Mouse (Mus musculus): Measurements from ENCODE around the gene Olfr523.

- TF ChIP-seq CTCF (IDR thresholded peaks at IDR 0.05; ENCODE audit: borderline replicate concordance, extremely low read depth, insufficient read depth, insufficient read length) = no peak
- no peak for TF ChIP-seq POLR2A (IDR thresholded peaks at IDR 0.05; ENCODE audit: borderline replicate concordance, extremely low read depth, insufficient read depth, insufficient read length, poor library complexity, severe bottlenecking)
Measured at GRCm38 (mm10) chr7:140164664-140165063, 8.4 kb upstream of the Olfr523 start, which contains the start of gene Olfr522.

Data from brain, embryonic 14.5 days (tissue).